Mouse (Mus musculus): ENCODE results near the gene Slc9a8.
"Not testable (repeated sequence)": the region's sequence is repeated elsewhere in the genome, so short reads cannot be mapped to it uniquely, and the experiment has no call there.

Slc9a8 gene

GRCm38 (mm10) chr2:167421330-167422149 is at the start of gene Slc9a8:
Gene Slc9a8, plus strand, starts transcription at chr2:167421712.
- peak; percentile 96 to 97 for DNase-seq

GRCm38 (mm10) chr2:167373266-167373665 is 48.2 kb upstream of the Slc9a8 start:
- peak; percentile 94 to 97 for DNase-seq

DNA sequence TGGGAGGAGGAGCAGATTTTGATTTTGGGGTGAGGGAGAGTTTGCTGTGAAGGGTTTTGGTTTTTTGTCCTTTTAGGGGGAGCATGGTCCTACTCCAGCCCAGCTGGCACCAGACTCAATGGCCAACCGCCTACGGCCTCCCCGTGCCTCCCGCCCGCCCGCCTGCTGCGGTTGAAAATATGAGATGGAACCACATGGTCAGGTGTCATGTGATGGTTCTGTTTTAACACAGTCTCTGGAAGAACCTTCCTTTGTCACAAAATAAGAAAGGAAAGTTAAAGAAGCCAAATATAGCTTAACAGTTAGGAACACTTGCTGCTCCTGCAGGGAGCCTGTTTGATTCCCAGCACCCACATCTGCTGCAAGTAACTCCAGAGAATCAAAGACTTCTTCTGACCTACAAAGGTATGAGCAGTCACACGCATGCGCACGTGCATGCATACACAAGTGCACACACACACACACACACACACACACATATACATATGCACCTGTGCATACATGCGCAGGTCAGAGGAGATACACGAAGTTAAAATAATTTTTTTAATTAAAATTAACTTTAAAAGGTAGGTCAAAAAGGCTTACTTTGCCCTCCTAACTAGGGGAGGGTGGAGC is 47.2 kb upstream of the Slc9a8 start:
- DNase-seq, result peak in 1 of 2 experiments; percentile 42

- DNase-seq, result no peak
Observed at GRCm38 (mm10) chr2:167375135-167375534, 46.4 kb upstream of the Slc9a8 start.

DNA sequence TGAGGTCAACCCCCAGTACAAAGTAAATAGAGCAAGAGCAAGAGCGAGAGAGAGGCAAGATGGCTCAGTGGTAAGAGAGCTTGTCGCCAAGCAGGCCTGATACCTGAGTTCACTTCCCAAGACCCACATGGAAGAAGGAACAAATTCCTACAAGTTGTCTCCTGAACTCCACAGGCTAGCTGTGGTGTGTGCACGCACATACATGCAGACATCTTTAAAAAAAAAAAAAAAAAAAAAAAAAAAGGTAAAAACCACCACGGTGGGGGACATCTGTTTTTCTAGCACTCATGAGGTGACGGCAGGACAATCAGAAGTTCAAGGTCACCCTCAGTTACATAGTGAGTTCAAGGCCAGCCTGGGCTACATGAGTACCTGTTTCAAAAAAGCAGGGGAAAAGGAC is 45.8 kb upstream of the Slc9a8 start:
- no peak for DNase-seq

DNA sequence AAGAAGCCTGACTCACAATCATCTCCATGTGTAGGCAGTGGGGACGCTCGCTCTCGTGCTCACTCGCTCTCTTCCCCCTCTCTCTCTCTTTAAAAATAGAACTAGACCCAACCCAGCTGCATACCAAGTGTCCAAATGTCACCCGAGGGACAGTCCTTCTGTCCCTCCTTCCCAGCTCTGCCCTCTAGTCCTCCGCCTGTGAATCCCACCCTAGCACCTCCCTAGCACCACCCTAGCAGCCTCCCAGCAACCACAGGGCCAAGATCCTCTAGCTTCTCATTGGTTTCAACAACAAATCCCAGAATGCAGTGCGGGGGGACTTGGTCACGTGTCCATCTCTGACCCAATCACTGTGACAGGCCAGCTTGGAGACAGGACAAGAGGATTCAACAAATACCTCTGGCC is 45.4 kb upstream of the Slc9a8 start:
- peak in 1 of 2 experiments; percentile 19 for DNase-seq

DNA sequence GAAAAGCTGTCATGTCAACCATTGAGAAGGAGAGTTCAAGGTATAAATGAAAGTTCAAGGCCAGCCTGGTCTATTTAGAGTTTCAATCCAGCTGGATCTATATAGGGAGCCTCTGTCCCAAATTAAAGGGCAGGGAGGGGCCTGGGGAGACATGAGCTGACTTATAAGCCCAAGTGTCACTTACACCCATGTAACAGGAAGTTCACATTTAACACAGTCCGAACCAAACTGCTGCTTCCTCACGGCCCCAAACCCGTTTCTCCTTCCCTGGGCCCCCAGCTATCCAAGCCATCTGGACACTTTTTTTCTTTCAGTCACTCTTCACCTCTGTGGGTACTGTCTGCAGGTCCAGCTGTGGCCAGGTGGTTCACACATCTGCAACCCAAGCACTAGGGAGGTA is 43.8 kb upstream of the Slc9a8 start:
- DNase-seq, result no peak

GRCm38 (mm10) chr2:167378972-167379371 is 42.5 kb upstream of the Slc9a8 start:
- no peak for DNase-seq

- DNase-seq, result no peak
Observed at GRCm38 (mm10) chr2:167380615-167381285, 40.8 kb upstream of the Slc9a8 start.

DNA sequence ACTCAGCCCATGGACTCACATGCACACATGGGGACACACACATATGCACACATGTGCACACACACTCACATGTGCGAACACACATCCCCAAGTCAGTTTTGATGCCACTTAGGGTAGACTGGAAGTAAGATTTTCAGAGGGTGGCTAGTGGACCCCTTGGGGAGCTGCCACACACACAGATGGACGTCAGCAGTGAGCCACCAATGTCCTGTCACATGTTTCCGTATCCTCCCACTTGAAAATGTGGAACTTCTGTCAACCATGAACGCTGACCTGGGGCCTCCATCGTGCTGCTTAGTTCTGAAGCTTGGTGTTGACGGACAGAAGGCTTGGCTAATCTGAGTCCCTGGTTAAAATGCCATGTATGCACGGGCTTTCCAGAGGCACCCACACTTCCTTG is 39.9 kb upstream of the Slc9a8 start:
- no peak for DNase-seq

DNA sequence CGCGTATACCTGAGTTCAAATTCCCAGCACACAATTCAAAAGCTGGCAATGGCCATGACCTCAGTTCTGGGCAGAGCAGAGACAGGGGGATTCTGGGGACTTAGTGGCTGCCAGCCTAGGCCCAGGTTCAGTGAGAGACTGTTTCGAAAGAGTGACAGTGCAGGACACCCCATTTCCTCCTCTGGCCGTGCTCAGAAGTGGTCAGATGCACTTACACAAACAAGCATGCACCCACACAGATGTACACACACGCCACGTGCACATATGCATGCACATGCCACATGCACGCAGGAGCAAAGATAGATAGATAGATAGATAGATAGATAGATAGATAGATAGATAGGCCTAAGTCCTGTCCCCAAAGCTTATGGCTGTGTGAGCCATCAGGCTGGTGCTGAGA is 39.1 kb upstream of the Slc9a8 start:
- no peak for DNase-seq

DNA sequence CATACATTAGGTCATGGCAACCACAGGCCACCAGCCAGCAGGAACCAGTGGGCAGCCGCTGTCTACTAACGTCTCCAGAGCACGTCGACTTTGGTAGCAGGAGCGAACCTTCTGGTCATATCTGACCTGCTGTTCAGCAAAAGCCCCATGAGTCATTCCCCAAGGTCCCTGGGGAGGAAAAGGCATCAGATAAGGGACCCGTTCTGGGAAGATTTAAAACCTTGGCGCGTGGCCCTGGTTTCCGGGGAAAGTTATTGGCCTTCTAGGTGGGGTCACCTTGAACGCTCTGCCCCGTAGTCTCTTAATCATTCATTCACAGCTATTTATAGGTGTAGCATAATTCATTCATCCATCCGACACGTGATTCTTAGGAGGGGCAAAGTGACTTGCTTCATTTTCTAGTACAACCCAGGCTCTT is 37.8 kb upstream of the Slc9a8 start:
- DNase-seq, result no peak

- DNase-seq, result no peak
Observed at GRCm38 (mm10) chr2:167386456-167386855, 35.1 kb upstream of the Slc9a8 start.

GRCm38 (mm10) chr2:167386998-167387397 is 34.5 kb upstream of the Slc9a8 start:
- DNase-seq, result no peak

DNA sequence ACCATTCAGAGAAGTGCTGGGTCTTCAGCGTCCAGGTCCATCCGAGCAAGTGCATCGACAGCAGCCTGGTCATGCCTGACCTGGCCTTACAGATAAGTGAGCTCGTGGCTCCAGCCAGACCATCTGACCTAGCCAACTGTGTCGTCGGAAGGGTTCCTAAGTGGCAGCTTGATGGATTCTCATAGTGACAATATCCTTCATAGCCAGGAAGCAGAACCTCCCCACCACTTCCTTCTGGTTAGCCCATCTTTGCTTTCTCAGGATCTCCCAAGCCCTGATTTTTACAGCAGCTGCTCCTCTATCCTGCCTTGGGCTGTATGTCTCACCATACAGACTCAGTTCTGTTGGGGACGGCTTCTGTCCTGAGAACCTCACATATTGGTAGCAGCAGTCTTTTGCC is 27.1 kb upstream of the Slc9a8 start:
- DNase-seq, result no peak

GRCm38 (mm10) chr2:167396420-167396819 is 25.1 kb upstream of the Slc9a8 start:
- not testable (repeated sequence) for DNase-seq

GRCm38 (mm10) chr2:167399012-167399411 is 22.5 kb upstream of the Slc9a8 start:
- no peak for DNase-seq

DNA sequence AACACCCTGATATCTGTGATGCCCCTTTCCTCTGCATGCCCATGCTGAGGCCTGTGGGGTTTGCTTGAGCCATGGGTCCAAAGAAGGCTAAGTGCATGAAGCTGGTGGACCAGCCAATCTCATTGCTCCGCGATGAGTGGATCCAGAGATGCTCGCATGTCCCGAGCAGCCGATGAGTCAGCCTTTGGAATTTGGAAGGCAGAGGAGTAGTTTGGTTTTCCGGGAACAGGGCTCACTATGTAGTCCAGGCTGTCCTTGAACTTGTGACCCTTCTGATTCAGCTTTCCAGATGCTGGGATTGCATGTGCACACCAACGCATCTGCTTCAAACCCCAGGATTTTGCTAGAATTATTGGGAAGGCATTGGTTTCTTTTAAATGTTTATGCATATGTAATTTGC is 21.9 kb upstream of the Slc9a8 start:
- no peak for DNase-seq

- no peak for DNase-seq
Observed at GRCm38 (mm10) chr2:167403085-167403484, 18.4 kb upstream of the Slc9a8 start.

DNA sequence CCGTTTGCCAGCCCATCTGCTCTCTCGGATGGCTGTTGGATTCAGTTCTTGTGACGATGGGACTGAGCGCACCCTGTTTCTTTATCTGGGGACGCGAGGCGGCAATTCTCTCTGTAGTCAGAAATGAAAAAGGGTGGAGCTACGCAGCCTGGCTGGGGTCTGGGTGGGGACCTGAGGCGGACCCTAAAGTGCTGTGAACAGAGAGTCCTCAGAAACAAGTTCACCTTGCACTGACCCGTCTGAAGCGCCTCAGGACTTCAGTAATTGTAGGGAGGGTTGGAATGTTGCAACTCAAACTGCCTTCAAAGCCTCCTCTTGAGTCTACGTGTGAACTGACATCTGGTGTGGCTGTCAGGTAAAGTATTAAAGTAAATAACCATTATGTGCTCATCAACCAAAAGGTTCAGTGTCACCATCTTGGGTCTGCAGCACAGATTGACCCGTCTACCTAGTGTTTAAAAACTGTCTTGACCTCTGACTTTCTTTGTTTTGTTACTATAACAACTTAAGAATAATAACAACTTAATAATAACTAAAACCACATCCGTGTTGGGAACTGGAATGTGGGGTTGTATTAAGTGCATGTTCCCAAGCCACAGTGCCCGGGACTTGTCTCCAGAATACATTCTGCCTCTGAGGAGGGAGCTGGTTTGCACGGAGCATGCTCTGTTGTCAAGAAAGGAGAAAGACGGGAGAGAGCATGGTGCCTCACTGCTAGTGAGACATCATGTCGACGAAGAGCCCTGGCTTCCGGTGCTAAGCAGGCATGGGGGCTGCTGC is 16.2 kb upstream of the Slc9a8 start:
- DNase-seq, result no peak

DNA sequence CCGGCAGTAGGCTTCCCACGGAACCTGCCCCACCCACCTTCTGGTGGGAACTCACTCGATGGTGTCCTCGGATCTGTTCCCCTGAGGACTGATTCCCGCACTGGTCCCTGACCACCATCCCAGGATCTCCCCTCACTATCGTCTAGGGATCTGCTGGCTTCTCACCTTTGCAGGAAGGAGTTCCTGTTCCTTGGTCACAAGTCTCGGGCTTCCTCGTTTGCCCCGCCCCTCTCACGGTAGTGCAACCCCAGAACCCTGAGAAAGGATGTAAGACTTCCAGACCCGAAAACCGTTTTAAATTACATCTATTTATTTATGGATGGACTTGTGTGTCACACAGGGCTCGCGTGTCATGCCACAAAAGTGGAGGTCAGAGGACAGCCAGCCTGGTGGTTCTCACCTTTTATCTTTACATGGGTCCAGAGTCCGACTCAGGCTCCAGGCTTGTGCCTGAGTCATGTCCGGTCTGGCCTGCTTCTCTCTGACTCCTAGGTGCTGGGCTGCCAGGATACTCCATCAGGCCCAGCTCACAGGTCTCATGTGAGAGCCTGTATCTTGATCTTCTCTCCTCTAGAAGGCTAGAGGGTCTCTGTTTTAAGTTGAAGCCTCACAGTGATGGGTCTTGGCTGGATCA is 14.1 kb upstream of the Slc9a8 start:
- no peak for DNase-seq

DNA sequence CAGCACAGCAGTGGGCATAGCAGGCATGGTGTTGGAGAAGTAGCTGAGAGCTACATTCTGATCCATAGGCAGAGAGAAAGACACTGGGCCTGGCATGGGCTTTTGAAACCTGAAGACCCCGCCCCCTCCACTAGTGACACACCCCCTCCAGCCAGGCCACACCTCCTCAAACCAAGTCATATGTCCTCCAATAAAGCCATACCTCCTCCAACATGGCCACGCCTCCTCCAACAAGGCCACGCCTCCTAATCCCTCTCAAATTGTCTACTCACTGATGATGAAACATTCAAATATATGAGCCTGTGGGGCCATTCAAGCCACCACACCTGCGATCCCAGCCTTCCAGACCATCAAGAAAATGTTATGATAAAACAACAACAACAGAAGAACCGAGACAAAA is 7.1 kb upstream of the Slc9a8 start:
- no peak for DNase-seq
